Mouse (Mus musculus) cortical plate, adult 2 months (tissue): ENCODE data around the gene Rgs6.

Experiments
- CTCF ChIP-seq: fragments of 200-500 bp; IDR thresholded peaks from 2 replicates; pipeline ENCODE4 v1.5.1; 2011; ENCODE audit warnings: mild to moderate bottlenecking, control low read depth, low read length; ENCODE audit not compliant: insufficient read depth; ENCODE audit errors: extremely low read depth
- POLR2A ChIP-seq: fragments of 200-500 bp; IDR thresholded peaks from 2 replicates; pipeline ENCODE4 v1.6.1; 2011; ENCODE audit warnings: mild to moderate bottlenecking, low read length, control low read depth; ENCODE audit not compliant: insufficient read depth; ENCODE audit errors: extremely low read depth

- TF ChIP-seq CTCF: no peak
- no peak for TF ChIP-seq POLR2A
These were observed 24.9 kb downstream of the Rgs6 start for GRCm38 (mm10) chr12:82612769-82613660.
